Mouse (Mus musculus) left cerebral cortex, adult 2 months (tissue): ENCODE results near the gene Ell. TPM values are rescaled to one million over a fixed set of nuclear protein-coding genes. Genes with fewer than 3 reads are reported as not detected.

Experiments used
- DNase-seq, 2 experiments: peaks; one replicate each; pipeline ENCODE4 v3.0.0; 2021 to 2022; ENCODE audit warnings: low spot score in 2 of 2, mixed read lengths in 1 of 2; ENCODE audit errors: extremely low spot score in 1 of 2
- H3K27ac ChIP-seq: fragments of 200-600 bp; 2 replicates; pipeline ENCODE4 v1.8.1; 2022
- H3K4me3 ChIP-seq: fragments of 200-600 bp; 2 replicates; pipeline ENCODE4 v1.8.1; 2022
- CTCF ChIP-seq: fragments of 200-600 bp; IDR thresholded peaks from 2 replicates; pipeline ENCODE4 v1.8.1; 2022; ENCODE audit warnings: antibody characterized with exemption, mild to moderate bottlenecking, moderate library complexity
- intact Hi-C: fragments of 180-260 bp; cut with DNase I; formaldehyde crosslinking; loops from one replicate; pipeline ENCODE4 v1.15.1; 2025
- total RNA-seq, 2 experiments: library from RNA; stranded (reverse); gene quantifications; 2 replicates each; pipeline ENCODE4 v1.2.3; 2021

Ell gene
- total RNA-seq, 2 experiments from 2014 or later: 18.6 to 20.8 TPM

DNA sequence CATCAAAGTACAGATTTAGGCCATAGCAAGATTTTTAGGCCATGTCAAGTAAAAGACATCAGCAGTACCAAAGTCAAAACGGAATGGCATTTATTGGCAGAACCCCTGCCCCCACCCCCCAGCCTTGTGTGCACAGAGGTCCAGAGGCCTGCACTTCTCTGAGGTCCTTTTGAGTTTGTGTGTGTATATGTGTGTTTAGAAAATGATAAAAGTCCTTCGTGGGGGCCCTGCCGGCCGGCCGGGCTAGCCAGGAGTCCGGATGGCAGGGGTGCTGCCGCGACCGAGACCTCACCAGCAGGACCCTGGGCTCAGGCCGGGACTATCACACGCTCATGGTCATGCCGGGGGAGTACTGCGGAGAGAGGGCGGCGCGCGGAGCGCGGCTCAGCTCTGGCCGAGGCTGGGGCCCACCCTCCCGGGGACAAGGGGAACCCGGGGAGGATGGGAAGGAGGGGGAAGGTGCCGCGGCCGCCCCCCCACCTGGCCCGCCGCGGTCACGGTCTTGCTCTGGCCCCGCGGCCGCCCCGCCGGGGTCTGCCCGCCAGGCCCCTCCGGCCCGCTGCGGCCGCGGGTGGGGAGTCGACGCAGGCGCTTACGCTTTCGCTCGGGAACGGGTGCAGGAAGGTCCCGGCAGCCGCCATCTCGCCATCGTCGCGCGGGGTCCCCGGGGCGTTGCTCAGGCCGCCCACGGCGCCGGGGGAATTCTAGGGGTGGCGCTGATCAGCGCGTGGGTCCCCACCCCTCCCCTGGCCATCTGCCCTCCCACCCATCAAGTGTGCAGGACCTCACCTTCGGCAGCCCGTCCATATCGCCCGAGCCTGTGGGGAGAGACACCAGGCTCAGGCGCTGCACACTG is 58.4 kb downstream of the Ell start:
- no peak for DNase-seq
- no peak for TF ChIP-seq CTCF
- peak overlapping the region; percentile 14; the same call in 1 of the 2 replicates for H3K4me3 ChIP-seq
- H3K27ac ChIP-seq: peak overlapping the region; percentile 30
- intact Hi-C loops: no loop called here

DNA sequence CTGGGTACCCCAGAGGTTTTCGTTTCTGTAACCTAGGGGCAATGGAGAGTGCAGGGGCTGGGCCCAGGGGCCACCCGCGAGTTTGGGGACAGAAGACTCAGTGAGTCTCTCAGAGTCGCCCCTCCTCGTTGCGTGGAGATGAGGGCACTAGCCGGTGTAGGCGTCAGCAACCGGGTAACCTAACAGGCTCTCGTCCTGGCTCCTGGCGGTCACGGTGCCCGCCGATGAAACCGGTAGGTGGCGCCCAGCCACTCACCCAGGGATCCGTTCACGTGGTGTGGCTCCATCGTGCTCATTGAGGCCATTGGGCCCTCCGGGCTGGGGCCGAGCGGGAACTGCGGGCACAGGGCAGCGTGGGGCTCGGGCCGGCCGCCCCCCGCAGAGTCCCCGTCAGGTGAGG is 59.0 kb downstream of the Ell start:
- peak overlapping the region; percentile 37 for H3K27ac ChIP-seq
- H3K4me3 ChIP-seq: peak overlapping the region; percentile 14; the same call in 1 of the 2 replicates
- TF ChIP-seq CTCF: peak; percentile 71
- DNase-seq: peak; percentile 81 to 86
- intact Hi-C loops: no loop called here

DNA sequence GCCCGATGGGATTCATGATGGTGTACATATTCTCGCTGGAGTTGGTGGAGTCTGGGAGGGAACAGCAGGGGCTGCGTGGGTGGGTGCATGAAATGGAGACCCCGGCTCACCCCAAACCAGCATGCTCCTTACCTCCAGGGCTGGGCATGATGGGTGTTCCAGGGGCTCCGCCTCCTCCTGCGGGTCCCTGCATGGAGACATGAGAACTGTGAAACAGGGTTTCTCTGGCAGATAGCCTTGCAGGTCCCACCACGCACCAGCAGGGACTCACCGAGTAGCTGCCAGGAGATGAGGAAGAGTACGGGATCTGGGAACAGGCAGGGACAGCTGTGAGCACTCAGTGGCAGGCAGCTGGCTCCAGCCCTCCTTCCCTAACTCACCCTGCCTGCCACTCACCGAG is 59.5 kb downstream of the Ell start:
- Histone ChIP-seq H3K4me3 (0 out of 2 replicates have a peak overlapping the region, but pooled peaks have one; percentile 14), H3K27ac (peak overlapping the region; percentile 37)
- intact Hi-C loops: no loop called here
- no peak for DNase-seq
- TF ChIP-seq CTCF: no peak

DNA sequence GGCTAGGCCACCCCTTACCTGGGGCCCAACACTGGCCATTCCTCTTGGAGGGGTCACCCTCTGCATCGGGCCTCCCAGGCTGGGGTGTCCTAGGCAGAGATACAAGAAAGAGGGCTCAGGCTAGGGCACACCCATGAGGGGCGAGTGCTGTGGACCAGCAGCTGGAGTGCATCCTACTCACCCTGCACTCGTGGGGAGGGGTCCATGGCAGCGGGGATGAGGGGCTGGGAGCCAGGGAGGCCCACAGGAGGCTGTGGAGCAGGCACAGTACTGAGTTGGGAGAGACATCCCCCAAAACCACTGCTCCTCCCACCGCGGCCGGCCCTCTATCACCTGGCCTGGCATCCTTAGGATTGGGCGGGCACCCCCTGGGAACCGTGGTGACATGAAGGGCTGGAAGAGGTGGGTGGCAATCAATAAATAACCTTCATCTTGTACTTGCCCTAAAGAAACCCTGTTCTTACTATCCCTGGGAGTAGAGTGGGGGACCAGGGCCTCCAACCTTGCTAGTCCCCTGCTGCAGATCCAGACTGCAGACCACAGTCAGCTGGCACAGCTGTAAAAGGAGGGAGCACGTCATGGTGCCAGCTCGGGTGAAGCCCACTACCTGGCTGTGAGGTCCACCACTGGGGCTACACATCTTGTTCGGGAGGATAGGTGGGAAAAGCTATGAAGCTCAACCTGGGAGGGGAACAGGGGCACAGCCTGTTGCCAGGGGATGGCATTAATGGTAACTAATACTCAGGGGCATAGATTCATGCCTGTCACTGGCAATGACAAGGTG is 60.4 kb downstream of the Ell start:
- H3K4me3 ChIP-seq: no peak overlapping the region
- no peak for DNase-seq
- no peak for TF ChIP-seq CTCF
- intact Hi-C loops: no loop called here
- peak overlapping the region; percentile 79; the same call in 1 of the 2 replicates for H3K27ac ChIP-seq

DNA sequence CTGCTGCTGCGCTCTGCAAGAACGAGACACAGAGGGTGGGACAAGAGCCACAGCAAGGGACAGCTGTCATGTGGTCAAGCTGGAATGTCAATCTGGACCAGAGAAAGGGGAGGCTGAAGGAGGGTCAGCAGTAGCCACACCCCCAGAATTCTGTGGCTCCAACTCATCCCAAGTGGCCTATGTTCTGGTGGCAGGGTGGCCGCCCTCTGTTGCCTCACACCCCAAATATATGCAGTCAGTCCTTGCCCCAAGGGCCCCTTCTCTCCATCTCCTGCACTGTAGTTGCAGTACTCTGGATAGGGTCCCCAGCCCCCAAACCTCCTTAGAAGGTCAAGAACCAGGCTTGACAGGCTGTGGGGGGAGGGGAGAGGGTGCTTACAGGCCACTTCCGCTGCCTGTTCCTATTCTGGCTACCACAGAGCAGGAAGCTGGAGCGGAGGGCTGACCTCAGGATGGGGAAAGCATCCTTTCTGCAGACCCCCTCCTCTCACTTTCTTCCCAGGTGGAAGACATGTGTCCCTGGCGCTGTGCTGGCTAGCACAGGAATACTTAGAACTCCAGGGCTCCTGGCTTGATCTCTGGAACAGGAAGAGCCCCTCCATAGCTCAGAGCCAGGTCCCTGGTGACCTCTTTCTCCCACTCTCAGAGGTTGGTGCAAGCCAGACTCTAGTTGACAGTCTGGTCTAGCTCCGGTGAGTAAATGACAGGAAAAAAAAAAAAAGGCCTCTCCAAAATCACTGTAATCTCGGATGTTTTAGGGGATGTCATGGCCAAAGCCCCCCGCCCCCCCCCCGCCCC is 61.4 kb downstream of the Ell start:
- intact Hi-C loops: no loop called here
- H3K27ac ChIP-seq: peak overlapping the region; percentile 79
- no peak for DNase-seq
- no peak for TF ChIP-seq CTCF
- H3K4me3 ChIP-seq: peak overlapping the region; percentile 9; the same call in 1 of the 2 replicates

DNA sequence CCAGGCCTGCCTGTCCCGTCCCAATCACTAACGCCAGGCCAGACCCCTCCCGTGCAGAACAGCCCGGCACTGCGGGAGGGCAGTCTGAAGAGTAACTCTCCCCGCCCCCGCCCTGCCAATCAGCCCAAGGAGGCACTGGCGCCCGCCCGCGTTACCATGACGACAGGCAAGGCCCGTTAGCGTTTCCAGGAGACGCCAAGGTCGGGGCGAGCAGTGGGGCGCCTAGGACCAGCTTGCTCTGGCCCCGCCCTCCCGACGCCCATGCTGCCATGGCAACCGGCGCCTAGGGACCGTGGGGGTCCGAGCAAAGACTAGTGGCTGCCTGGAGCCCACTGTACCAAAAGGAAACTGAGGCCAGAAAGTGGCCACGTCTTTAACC is 62.0 kb downstream of the Ell start:
- peak; percentile 81 to 88 for DNase-seq
- Histone ChIP-seq H3K4me3 (peak overlapping the region; percentile 0; the same call in 1 of the 2 replicates), H3K27ac (peak overlapping the region; percentile 79)
- intact Hi-C loops: no loop called here
- no peak for TF ChIP-seq CTCF

DNA sequence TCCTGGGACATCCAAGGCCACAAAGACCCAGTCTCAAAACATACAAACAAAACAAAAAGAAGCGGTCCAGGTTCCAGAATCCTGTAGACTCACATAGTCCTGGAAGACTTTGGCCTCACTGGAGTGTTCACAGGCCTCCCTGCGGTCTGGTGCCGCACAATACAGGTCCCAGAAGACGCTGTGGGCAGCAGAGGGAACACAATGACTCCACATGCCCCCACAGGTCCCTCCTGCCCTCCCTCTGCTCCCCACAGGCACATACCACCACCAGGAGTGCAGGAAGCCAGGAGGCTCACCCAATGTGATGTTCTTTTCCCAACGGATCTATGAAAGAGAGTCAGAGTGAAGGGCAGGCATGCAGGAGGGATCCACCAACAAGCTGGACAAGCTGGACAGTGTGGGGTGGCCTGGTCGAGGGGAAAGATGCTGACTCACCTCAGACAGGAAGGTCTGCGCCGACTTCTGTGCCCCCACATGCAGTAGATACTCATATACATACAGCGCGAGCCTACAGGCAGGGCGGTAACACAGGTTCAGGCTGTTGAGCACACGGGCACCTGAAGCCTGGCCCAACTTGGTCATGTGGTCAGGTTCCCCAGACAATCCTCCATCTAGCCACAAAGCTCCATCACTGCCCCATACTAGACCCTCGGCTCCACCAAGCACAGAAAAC is 63.0 kb downstream of the Ell start:
- no peak overlapping the region for H3K4me3 ChIP-seq
- no peak for DNase-seq
- TF ChIP-seq CTCF: no peak
- no peak overlapping the region for H3K27ac ChIP-seq
- intact Hi-C loops: no loop called here

DNA sequence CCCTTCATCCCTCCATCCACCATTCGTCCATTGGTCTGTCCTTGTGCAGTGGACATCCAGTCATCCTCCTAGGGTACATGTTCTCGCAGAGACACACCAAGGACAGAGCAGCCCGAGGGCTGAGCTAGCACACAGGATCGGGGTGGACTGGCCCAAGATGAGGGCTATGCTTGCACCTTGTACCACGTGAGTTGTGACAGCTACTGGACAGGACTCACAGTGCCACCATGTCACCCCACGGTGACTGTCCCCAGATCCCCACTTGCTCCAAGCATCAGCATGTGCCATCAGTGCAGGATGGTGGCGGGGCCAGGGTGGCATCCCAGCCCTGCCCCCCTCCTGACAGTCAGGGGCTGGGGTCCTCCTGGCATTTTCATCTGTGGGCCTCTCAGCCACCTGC is 65.3 kb downstream of the Ell start:
- TF ChIP-seq CTCF: no peak
- intact Hi-C loops: no loop called here
- H3K27ac ChIP-seq: no peak overlapping the region; the same call in 1 of the 2 replicates
- no peak overlapping the region for H3K4me3 ChIP-seq
- DNase-seq: no peak

DNA sequence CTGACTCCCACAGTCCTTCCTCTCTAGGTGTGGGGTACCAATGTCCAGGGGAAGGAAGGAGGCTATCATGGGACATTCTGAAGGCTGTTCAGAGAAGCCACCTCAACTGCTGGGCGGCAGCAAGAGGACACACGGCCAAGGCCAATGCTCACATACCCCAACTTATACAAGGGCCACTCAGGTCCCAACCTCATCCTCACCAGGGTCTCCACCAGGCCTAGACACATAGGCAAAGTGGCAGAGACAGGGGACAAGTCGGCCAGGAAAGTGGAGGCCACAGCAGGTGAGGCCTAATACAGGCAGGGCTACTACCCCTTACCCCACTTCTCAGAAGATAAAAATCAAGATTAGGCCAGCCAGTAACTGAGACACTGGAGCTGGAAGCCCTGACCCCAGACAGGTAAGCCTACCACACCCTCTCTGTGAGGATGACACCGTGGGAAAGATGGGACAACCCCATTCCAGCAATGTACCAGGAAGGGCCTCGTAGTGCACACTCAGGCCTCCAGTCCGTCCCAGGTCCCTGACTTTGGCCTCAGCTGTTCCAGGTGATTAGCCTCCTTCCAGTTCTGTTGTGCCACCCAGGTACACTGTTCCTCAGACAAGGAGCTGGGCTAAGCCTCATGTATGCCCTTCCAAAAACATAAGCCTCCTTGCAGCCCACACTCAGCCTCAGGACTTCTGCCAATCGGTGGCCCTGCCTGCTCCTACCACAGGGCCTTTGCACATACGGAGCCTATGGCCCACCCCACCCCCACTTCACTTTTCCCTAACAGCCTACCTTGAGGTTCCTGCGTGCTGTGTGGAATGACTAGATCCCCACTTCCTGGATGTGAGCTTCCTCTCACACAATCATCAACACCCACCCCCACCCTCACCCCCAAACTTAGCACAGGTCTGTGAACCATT is 66.9 kb downstream of the Ell start:
- DNase-seq: no peak
- Histone ChIP-seq H3K4me3 (no peak overlapping the region), H3K27ac (no peak overlapping the region)
- intact Hi-C loops: no loop called here
- TF ChIP-seq CTCF: no peak
